Mouse (Mus musculus) liver, adult 10 weeks (tissue): ENCODE measurements around the gene Ube2q2. TPM values are rescaled to one million over a fixed set of nuclear protein-coding genes. Genes with fewer than 3 reads are reported as not detected.

Experiments used
- polyA plus RNA-seq: library from polyadenylated mRNA; stranded (reverse); fragments of 350-450 nt; fragmentation: Illumina TruSeq; extraction: RNeasy Lipid Tissue Mini Kit (QIAGEN cat#74804); gene quantifications from one replicate; pipeline ENCODE4 v1.2.3, GENCODE M21; 2014; ENCODE audit warnings: low read depth, low replicate concordance

The Ube2q2 gene
- polyA plus RNA-seq, result 51.0 TPM

DNA sequence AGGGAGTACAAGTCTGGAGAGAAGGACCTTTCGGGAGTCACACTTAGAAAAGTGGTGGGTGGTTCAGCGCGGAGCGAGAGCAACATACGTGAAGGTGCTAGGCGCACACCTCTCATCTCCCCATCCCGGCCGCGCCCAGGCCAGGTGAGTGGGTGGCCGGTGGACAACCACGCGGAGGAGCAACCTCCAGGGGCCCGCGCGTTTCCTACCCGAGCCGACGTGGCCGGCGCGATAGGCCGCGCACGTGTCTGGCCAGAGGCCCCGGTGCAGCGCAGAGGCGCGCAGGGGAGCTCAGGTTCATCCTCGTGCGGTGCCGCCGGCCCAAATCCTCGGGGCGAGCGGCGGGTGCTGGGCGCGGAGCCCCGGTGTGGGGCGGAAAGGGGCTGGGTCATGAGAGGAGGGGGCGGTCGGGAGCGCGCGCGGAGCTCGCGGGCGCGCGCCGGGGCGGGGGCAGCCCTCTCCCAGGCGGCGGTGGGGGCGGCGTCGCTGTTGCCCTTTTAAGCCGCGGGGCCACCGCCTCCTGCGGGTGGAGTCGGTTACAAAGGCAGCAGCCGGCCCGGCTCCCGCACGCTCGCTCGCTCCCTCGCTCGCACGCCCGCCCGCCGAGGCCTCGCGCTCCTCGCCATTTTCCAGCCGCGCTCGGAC lies at the start of gene Ube2q2:
Ube2q2 (plus strand) TSS at position 1 of the 645 bp plus-strand sequence.

DNA sequence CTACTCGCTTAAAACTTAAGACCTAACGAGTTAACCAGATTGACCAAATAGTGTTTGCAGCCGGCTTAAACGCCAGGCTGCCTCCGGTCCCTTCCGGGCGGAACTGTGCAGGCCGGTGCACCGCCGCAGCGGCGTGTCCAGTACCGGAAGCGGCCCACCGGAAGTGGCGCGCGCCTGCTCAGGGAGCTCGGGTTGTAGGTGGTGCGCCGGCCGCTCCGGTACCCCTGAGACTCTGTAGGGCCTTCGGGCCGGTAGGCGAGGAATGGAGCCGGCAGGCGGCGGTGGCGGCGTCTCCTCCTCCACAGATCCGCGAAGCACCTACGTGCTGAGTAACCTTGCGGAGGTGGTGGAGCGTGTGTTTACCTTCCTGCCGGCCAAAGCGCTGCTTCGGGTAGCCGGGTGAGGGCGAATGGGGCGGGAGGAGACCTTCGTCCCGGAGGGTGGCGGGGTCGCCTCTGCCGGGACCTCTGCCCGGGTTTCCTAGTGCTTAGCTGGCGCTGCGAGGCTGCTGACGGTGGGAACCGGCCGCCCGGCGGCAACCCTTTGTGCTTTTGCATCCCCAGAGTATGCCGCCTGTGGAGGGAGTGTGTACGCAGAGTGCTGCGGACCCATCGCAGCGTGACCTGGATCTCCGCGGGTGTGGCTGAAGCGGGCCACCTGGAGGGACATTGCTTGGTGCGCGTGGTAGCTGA lies 60.3 kb downstream of the Ube2q2 start, which contains the start of gene Fbxo22:
Fbxo22 (plus strand) TSS at position 136 of the 692 bp plus-strand sequence.

Other genes with a start within 250 kb of the Ube2q2 start
- 76.8 TPM for gene Hykk, start 231.6 kb upstream of the Ube2q2 start, polyA plus RNA-seq
- gene Psma4, start 198.1 kb upstream of the Ube2q2 start, polyA plus RNA-seq, result 396 TPM
- not detected for gene AY074887, start 197.9 kb upstream of the Ube2q2 start, polyA plus RNA-seq
- gene Chrna5, start 168.0 kb upstream of the Ube2q2 start, polyA plus RNA-seq, result not detected
- gene Chrna3, start 122.3 kb upstream of the Ube2q2 start, polyA plus RNA-seq, result not detected
- gene Chrnb4, start 100.1 kb upstream of the Ube2q2 start, polyA plus RNA-seq, result not detected
- 55.7 TPM for gene Fbxo22, start 60.1 kb downstream of the Ube2q2 start, polyA plus RNA-seq
- 4.0 TPM for gene Nrg4, start 178.0 kb downstream of the Ube2q2 start, polyA plus RNA-seq
- gene Tmem266, start 178.1 kb downstream of the Ube2q2 start, polyA plus RNA-seq, result 0.56 TPM